Mouse (Mus musculus) lung, embryonic 14.5 days (tissue): Measurements from ENCODE around the gene Ldhd. TPM values are rescaled to one million over a fixed set of nuclear protein-coding genes. Genes with fewer than 3 reads are reported as not detected.
"Not testable (repeated sequence)": the region's sequence is repeated elsewhere in the genome, so short reads cannot be mapped to it uniquely, and the experiment has no call there.

Experiments
- ATAC-seq: fragments of 200-750 bp; cut with Nextera tagmentation; 2 replicates; pipeline ENCODE4 v1.8.0; 2017; ENCODE audit warnings: mild to moderate bottlenecking, moderate TSS enrichment, moderate library complexity; ENCODE audit not compliant: insufficient read depth
- DNase-seq: peaks from one replicate; pipeline ENCODE4 v3.0.0-alpha.2; 2015
- H3K27ac ChIP-seq: fragments of 300-500 bp; sonication (generic); 2 replicates; pipeline ENCODE4 v1.5.1; 2014; ENCODE audit warnings: low read depth, mild to moderate bottlenecking, moderate library complexity
- H3K27me3 ChIP-seq: fragments of 300-500 bp; sonication (generic); 2 replicates; pipeline ENCODE4 v1.6.1; 2014; ENCODE audit warnings: low read length, control low read depth; ENCODE audit not compliant: insufficient read depth
- H3K36me3 ChIP-seq: fragments of 300-500 bp; sonication (generic); 2 replicates; pipeline ENCODE4 v1.6.1; 2014; ENCODE audit warnings: control low read depth; ENCODE audit not compliant: insufficient read depth
- H3K4me1 ChIP-seq: fragments of 300-500 bp; sonication (generic); 2 replicates; pipeline ENCODE4 v1.6.1; 2014; ENCODE audit warnings: antibody characterized with exemption, control low read depth; ENCODE audit not compliant: insufficient read depth
- H3K4me2 ChIP-seq: fragments of 300-500 bp; sonication (generic); 2 replicates; pipeline ENCODE4 v1.6.1; 2014; ENCODE audit warnings: mild to moderate bottlenecking
- H3K4me3 ChIP-seq: fragments of 300-500 bp; sonication (generic); 2 replicates; pipeline ENCODE4 v1.5.1; 2014; ENCODE audit warnings: low read depth, low read length
- H3K9ac ChIP-seq: fragments of 300-500 bp; sonication (generic); 2 replicates; pipeline ENCODE4 v1.6.1; 2014
- H3K9me3 ChIP-seq: fragments of 300-500 bp; sonication (generic); 2 replicates; pipeline ENCODE4 v1.6.1; 2016; ENCODE audit warnings: low read depth, low read length, control low read depth
- CTCF ChIP-seq: IDR thresholded peaks from 2 replicates; pipeline ENCODE4 v1.5.1; 2016; ENCODE audit warnings: antibody characterized with exemption, low read depth
- WGBS: fragments of 180-500 bp; shearing (Covaris S2); extraction: QIAGEN DNeasy Blood & Tissue Kit; methylation state at CpG from one replicate; pipeline ENCODE4 v1.1.7; 2014; 5-methylcytosine and 5-hydroxymethylcytosine counted together
- polyA plus RNA-seq: library from polyadenylated mRNA; unstranded; fragments of >200 nt; fragmentation: Nextera tagmentation; extraction: Ambion mirVana; gene quantifications from 2 replicates; pipeline ENCODE4 v1.2.1, GENCODE M21; 2014

The Ldhd gene
- polyA plus RNA-seq, 1 experiment from 2014 or later: 0.30 TPM

DNA sequence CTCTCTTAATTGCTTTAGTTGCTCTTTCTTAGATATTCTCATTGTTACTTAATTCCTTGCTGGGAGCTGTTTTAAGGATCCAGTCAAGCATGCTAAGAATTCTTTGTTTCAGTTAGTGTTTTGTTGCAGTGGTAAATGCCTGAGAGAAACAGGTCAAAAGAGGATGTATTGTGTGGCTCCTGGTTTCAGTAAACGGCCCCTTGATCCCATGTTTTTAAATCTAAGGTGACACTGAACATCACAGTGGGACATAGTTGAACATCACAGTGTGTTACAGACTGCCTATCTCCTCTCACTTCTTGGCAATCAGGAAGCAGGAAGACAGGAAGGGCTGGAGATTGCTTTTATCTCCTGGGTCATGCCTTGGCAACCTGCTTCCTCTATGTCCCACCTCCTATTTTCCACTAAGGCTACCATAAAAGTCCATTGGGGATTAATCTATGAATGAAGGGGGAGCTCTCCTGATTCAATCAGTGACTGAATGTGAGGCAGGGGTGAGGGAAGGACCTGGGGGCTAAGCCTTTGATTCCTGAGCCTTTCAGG lies 27.2 kb upstream of the Ldhd start:
- Histone ChIP-seq H3K4me3 (no peak overlapping the region), H3K4me2 (no peak overlapping the region), H3K4me1 (no peaks in the 10 kb centered on the region), H3K27ac (no peak overlapping the region), H3K27me3 (no peaks in the 10 kb centered on the region), H3K36me3 (peaks cover 9% of the 10 kb centered on the region; the same call in 1 of the 2 replicates), H3K9ac (no peak overlapping the region), H3K9me3 (no peaks in the 10 kb centered on the region)
- TF ChIP-seq CTCF: no peak
- DNase-seq (no peak), ATAC-seq (no peak)
- 67% methylated on average over 1 of the region's 1 CpGs for WGBS

DNA sequence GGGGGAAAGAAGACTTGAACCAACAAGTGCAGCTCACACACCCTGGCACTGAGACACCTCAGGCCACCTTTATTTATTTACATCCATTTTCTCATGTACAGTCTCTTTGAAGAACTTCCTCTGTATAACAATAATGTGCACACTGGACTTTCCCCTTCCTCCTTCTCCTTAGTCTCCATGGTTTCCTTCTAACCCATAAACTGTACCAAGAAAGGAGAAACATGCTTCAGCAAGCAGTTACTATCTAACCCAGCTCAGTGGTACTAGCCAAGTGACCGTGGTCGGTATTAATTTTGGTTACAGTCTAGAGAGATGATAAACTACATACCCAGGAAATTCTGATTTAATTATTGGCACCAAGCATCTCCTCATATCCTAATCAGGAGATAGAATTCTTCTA lies 23.4 kb upstream of the Ldhd start:
- H3K4me2 ChIP-seq: no peak overlapping the region
- no peaks in the 10 kb centered on the region for H3K4me1 ChIP-seq
- H3K9ac ChIP-seq: no peak overlapping the region
- no peaks in the 10 kb centered on the region for H3K9me3 ChIP-seq
- 86% methylated on average over 2 of the region's 2 CpGs for WGBS
- DNase-seq (no peak), ATAC-seq (no peak)
- H3K4me3 ChIP-seq: no peak overlapping the region
- no peak overlapping the region for H3K27ac ChIP-seq
- H3K27me3 ChIP-seq: no peaks in the 10 kb centered on the region
- TF ChIP-seq CTCF: no peak
- H3K36me3 ChIP-seq: no peaks in the 10 kb centered on the region

DNA sequence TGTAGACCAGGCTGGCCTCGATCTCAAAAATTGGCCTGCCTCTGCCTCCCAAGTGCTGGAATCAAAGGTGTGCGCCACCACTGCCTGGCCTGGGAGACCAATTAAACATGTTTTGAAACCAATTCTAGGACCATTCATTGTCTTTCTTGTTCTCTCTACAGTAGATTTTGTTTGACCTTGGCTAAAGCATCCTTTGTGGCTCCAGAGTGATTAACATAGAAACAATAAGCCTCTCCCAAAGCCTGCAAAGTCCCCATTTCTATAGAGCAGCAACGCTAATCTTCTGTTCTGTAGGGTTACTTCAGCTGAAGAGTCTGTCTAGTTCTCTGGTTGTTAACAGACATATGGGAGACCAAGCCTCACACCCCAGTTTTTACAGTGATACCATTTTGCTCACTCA lies 20.5 kb upstream of the Ldhd start:
- H3K9ac ChIP-seq: no peak overlapping the region
- H3K27me3 ChIP-seq: no peaks in the 10 kb centered on the region
- no peaks in the 10 kb centered on the region for H3K9me3 ChIP-seq
- H3K36me3 ChIP-seq: no peaks in the 10 kb centered on the region
- H3K27ac ChIP-seq: no peak overlapping the region
- ATAC-seq: no peak
- H3K4me1 ChIP-seq: no peaks in the 10 kb centered on the region
- WGBS: 94% methylated on average over 3 of the region's 3 CpGs
- no peak for TF ChIP-seq CTCF
- no peak for DNase-seq
- H3K4me3 ChIP-seq: no peak overlapping the region
- H3K4me2 ChIP-seq: no peak overlapping the region

DNA sequence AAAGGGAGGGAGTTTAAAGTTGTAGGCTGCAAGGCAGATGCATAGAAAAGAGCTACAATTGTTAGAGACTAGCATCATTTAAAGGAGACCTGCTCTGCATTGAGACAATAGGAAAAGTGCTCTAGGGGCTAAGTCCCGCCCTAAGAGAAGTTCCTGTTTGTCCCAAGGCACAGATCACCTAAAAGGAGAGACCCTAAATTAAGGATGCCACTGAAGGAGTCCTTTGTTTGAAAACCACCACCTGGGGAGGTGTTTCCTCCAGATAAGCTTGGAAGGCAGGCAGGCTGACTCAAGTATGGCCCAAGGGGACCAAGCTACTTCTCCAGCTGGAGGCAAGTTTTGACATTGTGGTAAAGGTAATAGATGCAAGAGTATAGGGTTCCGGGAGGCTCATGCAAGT lies 18.7 kb upstream of the Ldhd start:
- 64% methylated on average over 2 of the region's 2 CpGs for whole genome bisulfite sequencing
- no peak for DNase-seq
- ATAC-seq: no peak
- Histone ChIP-seq H3K4me3 (no peak overlapping the region), H3K27me3 (no peaks in the 10 kb centered on the region), H3K9ac (no peak overlapping the region), H3K9me3 (no peaks in the 10 kb centered on the region), H3K36me3 (no peaks in the 10 kb centered on the region), H3K4me1 (no peaks in the 10 kb centered on the region), H3K4me2 (no peak overlapping the region), H3K27ac (no peak overlapping the region)
- no peak for TF ChIP-seq CTCF

DNA sequence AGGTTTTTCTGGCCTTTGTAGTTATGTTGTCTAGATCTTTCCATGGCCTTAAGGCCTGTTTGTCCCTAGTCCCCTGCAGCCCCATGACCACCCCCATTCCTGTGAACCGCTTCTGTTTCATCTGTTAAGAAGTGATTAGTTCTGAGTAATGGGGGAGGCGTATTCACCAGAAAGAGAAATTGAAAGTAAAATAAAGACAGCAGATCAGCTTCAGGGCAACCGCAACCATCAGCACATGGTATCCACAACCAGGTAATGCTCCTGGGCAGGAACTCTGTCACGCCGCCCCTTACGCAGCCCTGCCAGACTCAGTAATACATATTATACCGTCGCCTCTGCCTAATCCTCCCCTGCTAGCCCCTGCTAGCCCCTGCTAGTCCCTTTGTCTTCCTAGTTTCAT lies 15.5 kb upstream of the Ldhd start:
- Histone ChIP-seq H3K9ac (no peak overlapping the region), H3K36me3 (no peaks in the 10 kb centered on the region), H3K9me3 (no peaks in the 10 kb centered on the region), H3K27me3 (no peaks in the 10 kb centered on the region), H3K4me3 (no peak overlapping the region), H3K4me1 (0 out of 2 replicates have a peak, but pooled peaks cover 5% of the 10 kb centered on the region), H3K4me2 (no peak overlapping the region), H3K27ac (no peak overlapping the region)
- TF ChIP-seq CTCF: no peak
- no peak for ATAC-seq
- no peak for DNase-seq
- WGBS: 95% methylated on average over 8 of the region's 8 CpGs

DNA sequence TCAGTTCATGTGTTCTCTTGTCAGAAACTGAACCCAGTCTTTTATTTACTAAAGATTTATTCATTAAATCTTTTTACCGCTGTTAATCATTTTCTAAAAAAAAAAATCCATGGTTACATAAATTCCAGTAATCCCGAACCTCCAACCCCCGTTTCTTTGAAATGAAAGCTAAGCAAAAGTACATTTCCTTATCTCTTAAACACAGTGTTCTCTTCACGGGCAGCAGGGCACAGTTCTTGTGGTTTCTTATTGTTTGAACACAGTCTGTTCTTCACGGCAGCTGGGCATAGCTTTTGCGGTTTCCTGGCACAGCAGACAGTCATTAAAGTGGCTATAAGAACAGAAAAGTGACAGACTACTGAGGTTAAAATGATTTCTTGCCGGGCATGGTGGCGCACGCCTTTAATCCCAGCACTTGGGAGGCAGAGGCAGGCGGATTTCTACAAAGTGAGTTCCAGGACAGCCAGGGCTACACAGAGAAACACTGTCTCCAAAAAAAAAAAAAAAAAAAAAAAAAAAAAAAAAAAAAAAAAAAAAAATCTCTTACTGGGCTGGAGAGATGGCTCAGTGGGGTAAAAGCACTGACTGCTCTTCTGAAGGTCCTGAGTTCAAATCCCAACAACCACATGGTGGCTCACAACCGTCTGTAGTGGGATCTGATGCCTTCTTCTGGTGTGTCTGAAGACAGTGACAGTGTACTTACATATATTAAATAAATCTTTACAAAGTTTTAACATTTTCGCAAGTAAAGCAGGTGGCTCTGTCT lies 14.3 kb upstream of the Ldhd start:
- WGBS: 51% methylated on average over 12 of the region's 12 CpGs
- H3K9me3 ChIP-seq, ATAC-seq, H3K4me1 ChIP-seq, H3K36me3 ChIP-seq, H3K27me3 ChIP-seq: not testable (repeated sequence)
- Histone ChIP-seq H3K27ac (peak overlapping the region; percentile 65), H3K9ac (peak overlapping the region; percentile 93; the same call in 1 of the 2 replicates), H3K4me2 (peak overlapping the region; percentile 76), H3K4me3 (peak overlapping the region; percentile 85)
- peak; percentile 51 for DNase-seq

DNA sequence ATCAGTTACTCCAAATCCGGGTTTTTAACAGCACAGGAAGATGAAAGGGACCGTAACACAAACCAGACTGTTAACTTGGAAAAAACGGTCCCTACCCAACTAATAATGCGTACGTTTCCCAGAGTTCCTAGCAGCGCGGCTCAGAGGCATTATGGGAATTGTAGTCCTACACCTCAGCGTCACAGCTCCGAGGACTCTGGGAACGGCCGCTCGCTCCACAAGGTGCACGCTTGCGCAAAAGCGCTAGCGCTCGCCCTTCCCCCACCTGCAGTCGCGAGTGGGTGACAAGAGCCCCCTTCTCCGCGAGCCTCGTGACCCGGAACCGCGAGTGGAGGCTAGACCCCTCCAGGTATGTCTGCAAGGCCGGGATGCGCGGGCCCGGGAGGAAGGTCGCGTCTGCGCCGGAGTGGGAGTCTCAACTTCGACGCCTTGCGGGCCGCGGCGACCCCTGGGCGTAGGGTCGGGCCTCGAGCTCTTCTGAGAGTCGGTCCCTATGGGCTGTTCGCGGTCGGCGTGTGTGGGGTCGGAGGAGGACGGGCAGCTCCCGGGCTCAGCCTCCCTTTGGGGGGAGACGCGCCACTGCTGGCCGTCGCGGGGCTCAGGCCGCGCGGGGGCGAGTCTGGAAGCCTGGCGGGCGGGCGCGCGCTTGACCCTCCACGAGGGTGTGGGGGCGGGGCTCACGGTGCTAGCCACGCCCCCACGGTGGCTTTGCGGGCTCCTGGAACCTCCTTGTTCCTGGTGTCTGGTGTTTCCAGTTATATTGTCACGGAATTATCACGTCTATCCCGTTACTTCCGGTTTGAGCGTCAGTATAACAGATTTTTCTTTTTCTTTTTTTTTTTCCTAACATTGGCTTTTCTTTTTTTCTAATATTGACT lies 13.3 kb upstream of the Ldhd start, which contains the start of gene Zfp1:
Zfp1 (plus strand) TSS at position 138 of the 878 bp plus-strand sequence.
- peak within 1 kb of the TSS; percentile 85 for H3K4me3 ChIP-seq
- peak within 1 kb of the TSS; percentile 93 for H3K9ac ChIP-seq
- ATAC-seq (peak; percentile 98), DNase-seq (peak; percentile 98)
- WGBS: under 1% methylated on average over 74 of the region's 75 CpGs
- H3K27me3 ChIP-seq: no peaks in the 10 kb centered on the region
- peak within 1 kb of the TSS; percentile 76 for H3K4me2 ChIP-seq
- H3K9me3 ChIP-seq: no peaks in the 10 kb centered on the region
- peak within 1 kb of the TSS; percentile 96 for H3K27ac ChIP-seq
- TF ChIP-seq CTCF: no peak
- H3K4me1 ChIP-seq: 0 out of 2 replicates have a peak, but pooled peaks cover 5% of the 10 kb centered on the region
- no peaks in the 10 kb centered on the region for H3K36me3 ChIP-seq
